Mouse (Mus musculus) NIH3T3 (cell line): Measurements from ENCODE around the gene Gm47429.
A peak's percentile ranks its signal among the peaks of the same experiment; 100 is the strongest.
"Not testable (repeated sequence)": the region's sequence is repeated elsewhere in the genome, so short reads cannot be mapped to it uniquely, and the experiment has no call there.

ENCODE experiments used
- DNase-seq: peaks from one replicate; pipeline ENCODE4 v3.0.0-alpha.2; 2012; ENCODE audit warnings: low read depth

Gm47429 gene

GRCm38 (mm10) chr13:50443812-50444211, at the start of gene Gm47429:
Gm47429 (minus strand) TSS chr13:50443912.
- DNase-seq, result no peak

DNA sequence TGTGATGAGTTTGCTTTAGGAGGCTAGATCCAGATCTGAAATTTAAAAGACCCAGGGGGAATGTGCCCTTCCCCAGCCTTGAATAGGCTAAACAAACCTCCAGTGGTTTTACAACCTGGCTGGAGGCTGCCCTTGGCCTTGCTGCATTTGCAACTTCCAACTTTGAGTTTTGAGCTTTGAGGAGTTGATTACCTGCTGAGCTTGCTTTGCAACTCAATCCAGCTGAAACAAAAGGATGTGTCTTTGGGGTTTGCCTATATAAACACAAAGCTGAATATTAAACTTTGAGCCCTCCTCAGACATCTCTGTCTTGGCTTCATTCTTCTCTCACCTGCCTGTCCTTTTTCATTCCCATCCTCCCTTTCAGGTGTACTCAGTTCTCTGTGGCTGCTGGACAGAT, 44.8 kb upstream of the Gm47429 start:
- DNase-seq, result not testable (repeated sequence)

- no peak for DNase-seq
These were observed 23.3 kb upstream of the Gm47429 start, which contains the start of gene Nutm2 for GRCm38 (mm10) chr13:50467007-50467406. Nutm2 (plus strand) TSS chr13:50467307.

DNA sequence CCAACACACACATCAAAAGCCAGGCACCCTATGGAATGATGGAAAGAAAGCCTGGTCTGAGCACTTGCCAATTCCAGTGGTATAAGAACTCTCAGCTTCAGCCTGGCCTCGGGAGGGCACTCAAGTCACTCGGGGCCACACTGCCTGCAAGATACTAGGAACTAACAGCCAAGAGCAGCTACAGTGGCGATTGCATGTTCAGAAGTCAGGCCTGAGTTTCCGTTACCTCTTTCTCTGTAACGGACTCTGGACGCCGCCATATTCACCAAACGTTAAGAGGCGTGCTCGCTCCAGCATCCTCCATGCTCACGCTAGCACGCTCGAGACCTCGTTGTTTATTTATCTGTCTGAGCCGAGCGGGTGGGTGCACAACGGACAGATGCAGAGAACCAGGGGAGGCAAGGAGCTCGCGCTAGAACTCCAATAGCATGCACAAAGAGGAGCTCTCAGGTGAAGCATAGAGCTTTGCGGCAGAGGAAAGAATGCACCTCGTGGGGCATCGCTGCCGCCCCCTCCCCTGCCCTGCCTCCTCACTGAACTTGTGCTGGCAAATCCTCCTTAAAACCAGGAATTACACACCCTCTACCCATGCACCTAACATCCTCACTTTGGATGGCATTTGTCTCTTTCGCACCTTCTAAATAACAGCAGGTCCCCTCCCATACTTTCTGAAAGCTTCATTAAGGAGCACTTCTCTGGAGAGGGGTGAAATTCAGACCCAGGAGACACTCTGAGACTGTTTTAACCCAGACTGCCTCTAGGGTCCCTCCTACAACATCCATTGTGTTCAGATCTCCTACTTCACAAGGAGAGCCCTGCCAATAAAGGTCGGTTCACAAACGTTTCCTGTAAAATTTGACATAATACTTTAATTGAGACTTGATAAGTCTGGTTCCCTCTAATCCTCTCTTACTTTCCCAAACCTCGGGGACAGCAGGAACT, 21.2 kb upstream of the Gm47429 start:
- DNase-seq, result no peak

GRCm38 (mm10) chr13:50460433-50460832, 16.7 kb upstream of the Gm47429 start:
- DNase-seq, result not testable (repeated sequence)

DNA sequence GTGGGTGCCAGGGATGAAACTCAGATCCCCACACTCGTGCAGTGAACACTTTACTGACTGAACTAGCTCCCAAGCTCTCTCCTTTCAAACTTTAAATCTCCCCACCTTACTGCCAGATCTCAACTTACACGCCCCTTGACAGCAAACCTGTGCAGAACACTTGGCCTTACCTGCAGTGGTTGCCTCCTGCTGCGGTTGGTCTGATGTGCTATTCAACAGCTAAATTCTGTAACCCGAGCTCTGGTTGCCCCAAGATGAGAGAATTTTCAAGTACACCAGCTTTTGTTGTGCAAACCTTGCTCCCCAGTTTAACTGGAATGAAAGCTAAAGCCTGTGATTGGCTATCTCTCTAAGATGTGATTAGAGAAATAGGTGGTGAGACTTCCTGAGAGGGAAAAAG, 9.7 kb upstream of the Gm47429 start:
- DNase-seq, result no peak

- not testable (repeated sequence) for DNase-seq
These were observed 8.6 kb upstream of the Gm47429 start for GRCm38 (mm10) chr13:50452266-50452665.

- no peak for DNase-seq
These were observed 1.5 kb upstream of the Gm47429 start for GRCm38 (mm10) chr13:50445261-50445660.

DNA sequence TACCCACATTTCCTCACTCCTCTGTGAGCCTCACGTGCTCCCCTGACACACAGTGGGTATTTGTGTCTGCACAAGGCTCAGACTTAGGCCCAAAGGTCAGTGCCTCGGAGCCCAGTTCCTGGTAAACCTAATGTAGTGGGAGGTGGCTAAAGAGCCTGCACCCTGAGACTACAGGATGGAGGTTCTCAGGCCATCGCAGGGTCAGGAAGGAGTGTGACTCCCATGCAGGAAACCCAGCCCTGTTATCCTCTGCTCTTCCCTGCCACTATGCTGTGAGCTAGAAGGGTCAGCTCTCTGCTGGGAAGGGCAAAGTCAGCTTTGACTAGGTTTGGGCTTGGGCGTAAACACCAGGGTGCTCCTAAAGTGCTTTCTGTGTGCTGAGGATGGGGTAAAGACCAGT, 17.0 kb downstream of the Gm47429 start:
- no peak for DNase-seq

DNA sequence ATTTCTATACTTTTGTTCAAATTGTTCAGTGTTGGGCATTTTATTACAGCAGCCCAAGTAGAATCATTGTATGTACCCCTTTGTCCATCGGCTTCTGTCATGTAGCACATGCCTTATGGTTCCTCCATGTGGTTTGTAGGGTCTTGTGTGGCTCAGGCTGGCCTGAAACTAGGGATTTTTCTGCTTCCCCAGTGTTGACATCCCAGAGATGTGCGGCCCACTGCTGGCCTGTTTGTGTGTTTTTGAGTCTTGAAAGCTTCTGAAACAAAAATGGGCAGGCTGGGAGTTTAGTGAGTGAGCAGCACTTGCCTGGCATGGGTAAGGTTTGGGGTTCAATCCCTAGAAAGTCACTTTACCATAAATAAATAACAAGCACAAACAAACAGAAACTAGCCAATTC, 19.2 kb downstream of the Gm47429 start:
- DNase-seq, result no peak

GRCm38 (mm10) chr13:50423625-50424209, 20.0 kb downstream of the Gm47429 start:
- no peak for DNase-seq

DNA sequence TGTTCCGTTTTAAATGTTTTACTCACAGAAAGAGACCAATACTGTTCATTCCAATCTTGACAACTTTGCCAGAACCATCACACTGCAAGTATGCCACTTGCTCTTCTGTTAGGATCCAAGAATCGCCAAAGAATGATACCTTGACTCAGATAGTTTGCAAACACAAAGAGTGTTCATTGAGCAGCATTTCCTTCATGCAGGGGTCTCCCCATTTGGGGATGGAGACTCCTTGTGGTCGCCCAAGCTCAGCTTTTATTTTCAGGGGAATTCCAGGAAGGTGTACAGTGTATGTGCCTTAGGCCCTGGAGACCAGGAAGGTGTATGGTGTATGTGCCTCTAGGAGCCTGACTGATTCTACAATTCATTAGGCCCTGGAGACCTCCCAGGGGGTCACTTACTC, 25.3 kb downstream of the Gm47429 start:
- DNase-seq, result peak; percentile 37

DNA sequence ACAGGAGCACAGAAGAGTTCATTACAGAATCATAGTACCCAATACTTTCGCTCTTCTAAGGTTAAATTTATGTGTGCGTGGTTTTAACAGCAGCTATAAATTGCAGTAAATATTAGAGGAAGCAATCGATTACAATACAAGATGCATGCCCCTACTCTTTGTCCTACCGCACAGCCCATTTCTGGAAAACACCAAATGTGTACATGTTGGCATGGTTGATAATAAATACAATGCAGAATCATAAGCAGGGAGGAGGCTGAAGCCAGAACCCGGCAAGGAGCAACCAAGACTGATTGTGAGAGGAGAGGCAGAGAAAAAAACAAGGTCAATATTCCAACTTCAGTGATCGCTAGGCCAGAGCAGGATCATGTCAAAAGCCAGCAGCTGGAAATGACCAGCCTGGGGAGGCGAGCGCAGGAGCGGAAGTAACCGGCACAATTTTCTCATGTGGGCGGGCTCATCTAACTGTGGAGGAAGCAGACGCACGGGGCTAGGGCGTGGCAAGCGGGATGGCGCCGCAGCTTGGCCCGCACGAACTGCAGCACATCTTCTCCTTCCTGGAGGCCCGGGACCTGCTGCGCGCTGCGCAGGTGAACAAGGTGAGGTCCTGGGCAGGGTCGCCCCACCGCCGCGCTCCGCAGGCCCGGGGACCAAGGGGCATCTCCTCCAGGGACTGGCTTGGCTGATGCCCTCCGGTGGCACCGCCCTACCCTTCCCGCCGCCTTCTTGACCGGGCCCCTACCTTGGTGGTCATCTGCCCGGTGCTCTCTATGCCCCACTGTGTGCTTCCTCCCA, 26.1 kb downstream of the Gm47429 start, which contains the start of gene Fbxw17:
Gene Fbxw17 (plus strand): TSS at position 476 of the 795 bp plus-strand sequence.
- peak; percentile 86 for DNase-seq
